Mouse (Mus musculus) right cerebral cortex, postnatal 36 days (tissue): ENCODE measurements around the gene 1810010H24Rik.
"Not testable (repeated sequence)": the region's sequence is repeated elsewhere in the genome, so short reads cannot be mapped to it uniquely, and the experiment has no call there.

Experiments used
- DNase-seq, 2 experiments: peaks; one replicate each; pipeline ENCODE4 v3.0.0; 2022; ENCODE audit warnings: low spot score in 2 of 2, mixed read lengths in 1 of 2

Gene 1810010H24Rik

GRCm38 (mm10) chr11:107025411-107026321 is at the start of gene 1810010H24Rik:
TSS of gene 1810010H24Rik (plus strand) at chr11:107025681.
- no peak for DNase-seq

- DNase-seq = no peak
These were observed 49.3 kb upstream of the 1810010H24Rik start for GRCm38 (mm10) chr11:106976194-106976593.

DNA sequence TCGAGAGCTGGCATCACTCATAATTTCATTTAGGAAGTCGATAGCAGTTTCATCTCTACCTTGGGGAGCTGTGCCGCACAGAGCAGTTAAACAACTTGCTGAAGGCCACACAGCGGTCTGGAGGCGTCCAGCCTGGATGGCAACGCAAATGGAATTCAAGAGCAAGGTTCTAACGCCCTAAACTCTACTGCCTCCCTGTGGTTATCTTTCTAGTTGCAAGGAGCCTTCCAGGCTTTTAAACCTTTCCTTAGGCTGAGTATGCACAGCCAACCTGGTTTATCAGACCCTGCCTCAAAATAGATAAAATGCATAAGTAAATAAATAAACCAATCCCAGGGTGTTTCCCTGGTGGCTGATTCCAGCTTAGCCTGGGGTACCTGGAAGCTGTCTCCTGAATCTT is 45.0 kb upstream of the 1810010H24Rik start:
- peak; percentile 20 to 39 for DNase-seq

- DNase-seq = no peak
These were observed 43.7 kb upstream of the 1810010H24Rik start for GRCm38 (mm10) chr11:106981787-106982186.

GRCm38 (mm10) chr11:106982351-106982750 is 43.1 kb upstream of the 1810010H24Rik start:
- DNase-seq = no peak

- not testable (repeated sequence) for DNase-seq
These were observed 39.4 kb upstream of the 1810010H24Rik start for GRCm38 (mm10) chr11:106985979-106986604.

DNA sequence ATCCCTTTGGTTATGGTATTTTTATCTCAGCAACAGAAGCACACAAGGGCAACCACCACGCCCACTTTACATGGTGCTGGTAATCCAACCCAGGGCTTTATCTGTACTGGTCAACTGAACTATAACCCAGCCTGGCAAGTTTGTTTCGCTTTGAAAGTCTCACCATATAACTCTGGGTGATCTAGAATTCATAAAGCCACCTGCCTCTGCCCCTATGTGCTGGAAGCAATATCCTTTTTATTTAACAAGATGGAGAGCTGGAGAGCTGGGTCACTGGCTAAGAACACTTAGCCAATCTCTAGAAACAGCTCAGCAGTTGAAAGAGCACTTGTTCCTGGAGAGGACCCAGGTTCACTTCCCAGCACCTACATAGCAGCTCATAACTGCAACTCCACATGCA is 38.1 kb upstream of the 1810010H24Rik start:
- no peak for DNase-seq

- DNase-seq = no peak
These were observed 31.0 kb upstream of the 1810010H24Rik start for GRCm38 (mm10) chr11:106994246-106995085.

DNA sequence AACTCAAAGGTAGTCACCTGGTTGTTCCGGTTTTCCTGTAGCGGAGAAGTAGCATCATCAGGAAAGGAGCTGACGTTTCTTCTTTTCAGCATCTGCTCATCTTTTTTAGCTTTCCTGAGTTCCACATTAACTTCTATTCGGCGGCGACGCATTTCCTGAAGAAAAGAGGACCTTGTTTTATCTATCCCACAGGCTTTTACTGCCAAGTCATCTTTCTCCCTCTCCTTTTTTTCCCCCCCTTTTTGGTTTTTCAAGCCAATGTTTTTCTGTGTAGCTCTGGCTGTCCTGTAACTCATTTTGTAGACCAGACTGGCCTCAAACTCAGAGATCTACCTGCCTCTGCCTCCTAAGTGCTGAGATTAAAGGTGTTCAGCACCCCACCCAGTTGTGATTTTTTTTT is 29.0 kb upstream of the 1810010H24Rik start:
- DNase-seq = not testable (repeated sequence)

DNA sequence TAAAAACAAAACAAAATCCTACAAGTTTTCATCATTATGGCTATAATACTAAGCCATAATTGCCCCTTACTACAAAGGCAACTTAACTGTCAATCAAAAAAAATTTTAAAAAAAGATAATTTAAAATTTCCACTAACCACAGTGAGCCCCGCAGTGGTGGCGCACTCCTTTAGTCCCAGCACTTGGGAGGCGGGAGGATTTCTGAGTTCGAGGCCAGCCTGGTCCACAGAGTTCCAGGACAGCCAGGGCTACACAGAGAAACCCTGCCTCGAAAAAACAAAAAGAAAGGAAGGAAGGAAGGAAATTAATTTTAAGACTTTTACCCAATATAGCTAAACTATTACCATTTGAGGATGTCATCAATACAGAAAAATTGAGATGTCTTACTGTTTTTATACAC is 27.5 kb upstream of the 1810010H24Rik start:
- no peak for DNase-seq

DNA sequence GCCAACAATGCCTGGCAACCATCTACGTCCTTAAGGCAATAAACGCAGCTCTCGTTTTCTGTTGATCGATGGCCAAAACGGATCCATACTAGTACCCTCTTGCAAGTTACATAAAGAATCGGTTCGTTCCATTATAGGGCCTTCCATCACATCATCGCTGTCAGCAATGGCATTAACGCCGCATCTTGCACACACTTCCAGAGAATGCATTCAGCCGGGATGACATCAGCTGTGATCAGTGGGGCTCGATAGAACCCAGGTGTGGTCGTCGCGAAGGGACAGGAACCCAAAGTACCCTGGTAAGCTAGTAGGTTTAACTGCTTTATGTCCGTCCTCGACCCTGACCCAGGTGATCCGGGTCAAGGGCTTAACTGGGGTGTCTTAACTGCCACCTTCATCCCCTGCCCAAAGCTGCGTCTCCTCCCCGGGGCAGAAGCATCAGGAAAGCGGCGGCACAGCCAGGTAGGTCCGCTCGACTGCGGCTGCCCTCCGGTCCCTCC is 26.8 kb upstream of the 1810010H24Rik start:
- DNase-seq = peak; percentile 9 to 16

DNA sequence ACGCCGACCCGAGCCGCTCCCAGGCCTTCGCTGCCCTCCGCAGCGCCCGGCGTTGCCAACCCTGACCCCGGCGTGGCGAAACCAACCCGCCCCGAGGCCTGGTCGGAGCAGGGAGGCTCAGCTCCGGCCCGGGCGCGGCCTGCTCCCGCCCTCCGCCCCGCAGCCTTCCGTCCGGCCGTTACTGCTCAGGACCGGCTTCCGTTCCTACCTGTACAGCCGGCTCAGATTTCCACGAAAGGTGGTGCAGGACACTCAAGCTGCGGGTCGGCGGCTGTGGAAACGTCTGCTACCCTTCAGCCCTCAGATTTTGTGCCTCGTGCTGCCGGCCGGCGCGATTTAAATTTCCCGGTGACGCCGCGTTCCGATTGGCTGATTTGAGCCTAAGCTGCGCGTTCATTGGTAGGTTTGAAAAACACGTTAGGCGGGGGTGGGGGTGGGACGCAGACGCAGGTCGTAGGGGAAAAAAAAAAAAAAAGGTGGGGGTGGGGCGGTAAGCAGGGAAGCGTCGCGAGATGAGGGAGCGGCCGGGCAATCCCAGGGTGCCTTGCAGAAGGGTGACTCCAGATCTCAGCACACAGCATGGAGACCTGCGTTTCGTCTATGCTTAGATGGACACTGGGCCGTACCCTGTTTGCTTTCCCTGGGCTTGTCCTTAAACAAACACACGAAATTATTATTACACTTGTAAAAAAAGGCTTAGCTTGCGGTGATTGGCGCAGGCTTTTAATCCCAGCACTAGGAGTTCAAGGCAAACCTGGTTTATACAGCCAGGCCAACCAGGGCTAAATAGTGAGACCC is 26.1 kb upstream of the 1810010H24Rik start, which contains the start of gene Kpna2:
Gene Kpna2 (minus strand): TSS at position 391 of the 798 bp plus-strand sequence.
- peak; percentile 80 to 87 for DNase-seq

DNA sequence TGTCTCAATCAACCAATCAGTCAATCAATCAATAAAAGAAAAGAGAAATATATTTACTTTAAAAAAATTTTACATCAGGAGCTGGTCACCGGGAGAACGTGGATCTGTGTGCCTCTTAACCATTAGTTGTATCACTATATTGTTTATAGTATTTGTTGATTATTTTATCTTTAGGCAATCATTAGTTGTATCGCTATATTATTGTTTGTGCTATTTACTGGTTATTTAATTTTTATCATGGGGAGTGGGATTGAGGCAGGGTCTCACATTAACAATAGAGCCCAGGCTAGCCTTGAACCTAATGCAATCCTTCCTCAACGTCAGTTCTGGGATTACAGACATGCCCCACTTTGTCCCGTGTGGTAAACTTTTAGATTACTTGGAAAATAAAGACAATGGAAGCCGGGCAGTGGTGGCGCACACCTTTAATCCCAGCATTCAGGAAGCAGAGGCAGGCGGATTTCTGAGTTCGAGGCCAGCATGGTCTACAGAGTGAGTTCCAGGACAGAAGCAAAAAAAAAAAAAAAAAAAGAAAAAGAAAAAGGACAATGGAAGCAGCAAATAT is 25.4 kb upstream of the 1810010H24Rik start:
- DNase-seq = no peak

- no peak for DNase-seq
These were observed 23.5 kb upstream of the 1810010H24Rik start for GRCm38 (mm10) chr11:107001760-107002675.

DNA sequence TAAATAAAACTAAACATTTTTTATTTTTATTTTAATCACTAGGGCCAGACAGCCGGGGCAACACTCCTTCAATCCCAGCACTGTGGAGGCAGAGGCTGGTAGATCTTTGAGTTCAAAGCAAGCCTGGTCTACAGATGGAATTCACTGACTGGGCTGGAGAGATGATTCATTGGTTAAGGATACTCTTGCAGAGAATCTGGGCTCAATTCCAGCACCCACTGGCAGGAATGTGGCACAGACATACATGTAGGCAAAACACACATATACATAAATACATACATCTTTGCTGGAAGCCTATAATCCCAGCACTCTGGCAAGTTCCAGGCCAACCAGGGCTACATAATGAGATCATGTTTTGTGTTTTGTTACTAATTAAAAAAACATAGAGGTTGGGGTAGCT is 19.9 kb upstream of the 1810010H24Rik start:
- no peak for DNase-seq

GRCm38 (mm10) chr11:107010447-107010846 is 15.0 kb upstream of the 1810010H24Rik start:
- no peak for DNase-seq

- DNase-seq = no peak
These were observed 14.3 kb upstream of the 1810010H24Rik start for GRCm38 (mm10) chr11:107011171-107011570.

DNA sequence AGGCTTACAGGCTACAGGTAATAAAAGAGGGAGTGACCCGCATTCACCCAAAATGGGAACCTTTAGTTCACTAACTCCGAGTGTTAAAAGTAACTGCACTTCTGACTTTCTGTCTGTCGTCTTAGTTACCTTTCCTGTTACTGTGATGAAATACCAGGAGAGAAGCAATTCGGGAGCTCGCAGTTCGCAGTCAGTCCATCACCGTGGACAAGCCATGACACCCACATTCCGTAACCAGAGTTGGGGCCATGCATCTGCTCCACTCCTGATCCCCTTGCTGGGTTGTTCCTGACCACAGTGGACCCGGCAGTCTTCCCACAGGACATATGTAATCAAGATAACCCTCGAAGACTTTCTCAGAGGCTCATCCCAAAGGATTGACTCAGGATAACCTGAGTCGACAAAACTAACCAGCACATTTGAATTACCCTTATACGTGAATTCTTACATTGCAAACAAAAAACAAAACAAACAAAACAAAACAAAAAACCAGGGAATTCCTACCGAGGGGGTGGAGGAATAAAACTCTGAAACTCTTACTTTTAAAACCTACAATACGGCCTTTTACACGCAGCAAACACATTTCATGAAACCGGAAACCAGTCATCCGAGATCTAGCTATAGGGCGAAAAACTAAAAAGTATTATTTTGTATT is 13.7 kb upstream of the 1810010H24Rik start:
- DNase-seq = no peak
